13 mouse cellular contexts compared by ENCODE assay signal in genomic region chr1:35827471-35827870, GRCm38 (mm10).
"Had no signal": no experiment of that assay in that cellular context is flagged by ENCODE, and none has a peak within 500 bp of the region (broad histone marks: within the 10 kb centered on the region; RNA-seq: fewer than 3 reads in every experiment).

No protein-coding gene starts in this region.

- H3K27ac ChIP-seq: limb, embryonic 13.5 days; neural tube, embryonic 13.5 days had no signal

- DNase-seq: kidney, adult 11 months; layer of hippocampus, adult 9-11 months; layer of hippocampus, postnatal 36 days; lung, embryonic 14.5 days; lung, postnatal 10 days; lung, postnatal 4 days; retina, postnatal 1 day; right cerebral cortex, postnatal 4 days; spleen, adult 18-20 months; thymus, postnatal 36 days had no signal

- H3K36me3 ChIP-seq: limb, embryonic 13.5 days; midbrain, embryonic 10.5 days; neural tube, embryonic 13.5 days had no signal

- H3K27me3 ChIP-seq: limb, embryonic 13.5 days; neural tube, embryonic 13.5 days had no signal

- H3K9me3 ChIP-seq: limb, embryonic 13.5 days; midbrain, embryonic 10.5 days; neural tube, embryonic 13.5 days had no signal

- H3K4me3 ChIP-seq: limb, embryonic 13.5 days; midbrain, embryonic 10.5 days; neural tube, embryonic 13.5 days had no signal
